Mouse (Mus musculus) embryonic facial prominence, embryonic 13.5 days (tissue): ENCODE measurements around the gene Camsap2. TPM values are rescaled to one million over a fixed set of nuclear protein-coding genes. Genes with fewer than 3 reads are reported as not detected.

Source experiments
- ATAC-seq: fragments of 200-750 bp; cut with Nextera tagmentation; 2 replicates; pipeline ENCODE4 v1.8.0; 2017; ENCODE audit warnings: low read depth; ENCODE audit not compliant: insufficient number of reproducible peaks, insufficient read depth, low FRiP score, low TSS enrichment
- H3K27ac ChIP-seq: fragments of 300-500 bp; sonication (generic); 2 replicates; pipeline ENCODE4 v1.5.1; 2015; ENCODE audit warnings: moderate library complexity, mild to moderate bottlenecking, inconsistent platforms
- H3K27me3 ChIP-seq: fragments of 300-500 bp; sonication (generic); 2 replicates; pipeline ENCODE4 v1.6.1; 2015; ENCODE audit warnings: mild to moderate bottlenecking, inconsistent platforms
- H3K36me3 ChIP-seq: fragments of 300-500 bp; sonication (generic); 2 replicates; pipeline ENCODE4 v1.6.1; 2015; ENCODE audit warnings: mild to moderate bottlenecking, inconsistent platforms
- H3K4me1 ChIP-seq: fragments of 300-500 bp; sonication (generic); 2 replicates; pipeline ENCODE4 v1.6.1; 2015; ENCODE audit warnings: inconsistent platforms
- H3K4me2 ChIP-seq: fragments of 300-500 bp; sonication (generic); 2 replicates; pipeline ENCODE4 v1.6.1; 2015; ENCODE audit warnings: moderate library complexity, mild to moderate bottlenecking, inconsistent platforms
- H3K4me3 ChIP-seq: fragments of 300-500 bp; sonication (generic); 2 replicates; pipeline ENCODE4 v1.5.1; 2015; ENCODE audit warnings: mild to moderate bottlenecking, inconsistent platforms
- H3K9ac ChIP-seq: fragments of 300-500 bp; sonication (generic); 2 replicates; pipeline ENCODE4 v1.6.1; 2015; ENCODE audit warnings: mild to moderate bottlenecking, inconsistent platforms
- H3K9me3 ChIP-seq: fragments of 300-500 bp; sonication (generic); 2 replicates; pipeline ENCODE4 v1.6.1; 2016; ENCODE audit warnings: inconsistent platforms
- WGBS: fragments of 180-500 bp; shearing (Covaris S2); methylation state at CpG from one replicate; pipeline ENCODE4 v1.1.7; 2015; ENCODE audit warnings: mixed read lengths; 5-methylcytosine and 5-hydroxymethylcytosine counted together
- polyA plus RNA-seq: library from polyadenylated mRNA; unstranded; fragments of >200 nt; fragmentation: Nextera tagmentation; extraction: Ambion mirVana; gene quantifications from 2 replicates; pipeline ENCODE4 v1.2.1, GENCODE M21; 2015

The Camsap2 gene
- polyA plus RNA-seq, 1 experiment from 2014 or later = 12.3 TPM

GRCm38 (mm10) chr1:136255657-136256056 is 90.2 kb downstream of the Camsap2 start:
- Histone ChIP-seq H3K4me2 (no peak overlapping the region), H3K27ac (no peak overlapping the region), H3K9me3 (no peaks in the 10 kb centered on the region), H3K4me1 (peaks cover 16% of the 10 kb centered on the region), H3K27me3 (peaks cover 42% of the 10 kb centered on the region), H3K9ac (no peak overlapping the region), H3K4me3 (no peak overlapping the region), H3K36me3 (no peaks in the 10 kb centered on the region)
- no peak for ATAC-seq
- 37% methylated on average over 8 of the region's 8 CpGs for WGBS

DNA sequence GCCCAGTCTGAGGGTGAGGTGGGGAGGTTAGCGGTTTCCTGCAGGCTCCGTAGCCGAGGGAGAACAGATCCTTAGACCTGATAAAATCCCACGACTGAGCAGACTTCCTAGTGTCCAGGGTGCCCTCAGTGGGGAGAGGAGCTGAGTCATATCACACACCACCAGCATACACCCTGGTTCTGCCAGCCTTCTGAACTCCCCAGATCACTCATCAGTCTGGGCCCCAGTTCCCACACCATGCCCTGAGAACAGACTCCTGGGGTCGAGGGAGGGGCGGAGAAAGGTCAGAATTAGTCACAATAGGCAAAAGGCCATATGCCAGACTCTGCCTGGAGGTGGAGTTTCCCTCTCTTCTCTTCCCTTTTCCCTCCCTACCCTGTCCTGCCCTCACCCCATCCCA is 90.7 kb downstream of the Camsap2 start:
- ATAC-seq = no peak
- Histone ChIP-seq H3K9ac (no peak overlapping the region), H3K4me2 (no peak overlapping the region), H3K36me3 (no peaks in the 10 kb centered on the region), H3K27ac (no peak overlapping the region), H3K4me1 (peaks cover 14% of the 10 kb centered on the region), H3K9me3 (no peaks in the 10 kb centered on the region), H3K4me3 (no peak overlapping the region), H3K27me3 (peaks cover 37% of the 10 kb centered on the region)
- 29% methylated on average over 6 of the region's 6 CpGs for WGBS

- Histone ChIP-seq H3K4me3 (no peak overlapping the region), H3K9ac (no peak overlapping the region), H3K4me2 (no peak overlapping the region), H3K36me3 (no peaks in the 10 kb centered on the region), H3K9me3 (no peaks in the 10 kb centered on the region), H3K27me3 (peaks cover 31% of the 10 kb centered on the region), H3K4me1 (peaks cover 8% of the 10 kb centered on the region; the same call in 1 of the 2 replicates), H3K27ac (no peak overlapping the region)
- WGBS = 80% methylated on average over 10 of the region's 10 CpGs
- no peak for ATAC-seq
Observed at GRCm38 (mm10) chr1:136254503-136255065, 91.3 kb downstream of the Camsap2 start.

GRCm38 (mm10) chr1:136253472-136253871 is 92.4 kb downstream of the Camsap2 start:
- peaks cover 20% of the 10 kb centered on the region for H3K27me3 ChIP-seq
- no peaks in the 10 kb centered on the region for H3K36me3 ChIP-seq
- H3K4me3 ChIP-seq = no peak overlapping the region
- no peak overlapping the region for H3K4me2 ChIP-seq
- 0 out of 2 replicates have a peak, but pooled peaks cover 6% of the 10 kb centered on the region for H3K4me1 ChIP-seq
- H3K9ac ChIP-seq = no peak overlapping the region
- WGBS = 34% methylated on average over 2 of the region's 2 CpGs
- H3K27ac ChIP-seq = no peak overlapping the region
- ATAC-seq = no peak
- no peaks in the 10 kb centered on the region for H3K9me3 ChIP-seq

GRCm38 (mm10) chr1:136249662-136250061 is 96.2 kb downstream of the Camsap2 start:
- 0 out of 2 replicates have a peak, but pooled peaks cover 3% of the 10 kb centered on the region for H3K4me1 ChIP-seq
- no peak overlapping the region for H3K4me3 ChIP-seq
- no peak overlapping the region for H3K9ac ChIP-seq
- no peaks in the 10 kb centered on the region for H3K27me3 ChIP-seq
- no peak overlapping the region for H3K27ac ChIP-seq
- ATAC-seq = no peak
- H3K4me2 ChIP-seq = no peak overlapping the region
- H3K9me3 ChIP-seq = no peaks in the 10 kb centered on the region
- no peaks in the 10 kb centered on the region for H3K36me3 ChIP-seq
- WGBS = 58% methylated on average over 5 of the region's 5 CpGs

GRCm38 (mm10) chr1:136247393-136247792 is 98.5 kb downstream of the Camsap2 start:
- H3K36me3 ChIP-seq = no peaks in the 10 kb centered on the region
- no peak overlapping the region for H3K9ac ChIP-seq
- no peak for ATAC-seq
- H3K27me3 ChIP-seq = no peaks in the 10 kb centered on the region
- no peaks in the 10 kb centered on the region for H3K4me1 ChIP-seq
- no peaks in the 10 kb centered on the region for H3K9me3 ChIP-seq
- WGBS = 84% methylated on average over 5 of the region's 5 CpGs
- H3K27ac ChIP-seq = no peak overlapping the region
- H3K4me3 ChIP-seq = no peak overlapping the region
- no peak overlapping the region for H3K4me2 ChIP-seq

DNA sequence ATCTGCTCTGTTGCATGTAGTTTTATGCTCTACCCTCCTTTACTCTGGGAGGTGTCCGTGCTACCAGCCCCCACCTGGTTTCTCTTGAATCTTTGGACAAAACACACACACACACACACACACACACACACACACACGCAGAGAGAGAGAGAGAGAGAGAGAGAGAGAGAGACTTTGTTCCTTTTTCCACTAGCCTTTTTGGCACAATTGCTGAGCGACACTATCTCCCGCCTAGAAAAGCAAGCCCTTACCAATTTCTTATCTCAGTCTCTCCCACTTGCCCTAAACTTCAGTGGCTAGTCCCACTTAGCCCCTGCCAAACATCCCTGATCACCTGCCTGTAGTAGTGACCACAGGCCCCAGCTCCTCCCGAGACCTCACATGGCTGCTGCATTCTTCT is 101.4 kb downstream of the Camsap2 start:
- no peak for ATAC-seq
- Histone ChIP-seq H3K9me3 (no peaks in the 10 kb centered on the region), H3K4me1 (no peaks in the 10 kb centered on the region), H3K4me2 (no peak overlapping the region), H3K4me3 (no peak overlapping the region), H3K36me3 (no peaks in the 10 kb centered on the region), H3K27ac (no peak overlapping the region), H3K27me3 (no peaks in the 10 kb centered on the region), H3K9ac (no peak overlapping the region)
- 77% methylated on average over 5 of the region's 5 CpGs for WGBS

DNA sequence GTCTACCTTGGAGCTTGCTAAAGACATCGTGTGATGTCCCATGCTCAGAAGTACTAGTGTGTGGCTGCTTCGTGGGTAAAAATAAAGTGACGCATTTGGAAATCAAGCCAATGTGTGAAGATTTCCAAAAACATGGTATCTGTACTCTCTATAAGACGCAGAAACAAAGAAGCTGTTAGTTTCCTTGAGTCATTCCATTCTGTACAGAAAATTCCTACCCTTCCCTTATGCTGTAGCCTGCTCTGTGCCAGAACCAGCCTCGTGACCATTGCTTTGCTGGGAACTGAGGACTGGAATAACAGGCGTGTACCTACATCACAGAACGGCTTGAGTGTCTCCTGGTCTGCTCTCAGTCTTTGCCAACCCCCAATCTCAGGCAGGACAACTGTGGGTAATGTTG is 104.1 kb downstream of the Camsap2 start:
- Histone ChIP-seq H3K9ac (no peak overlapping the region), H3K36me3 (no peaks in the 10 kb centered on the region), H3K4me3 (no peak overlapping the region), H3K9me3 (no peaks in the 10 kb centered on the region), H3K27ac (no peak overlapping the region), H3K4me1 (no peaks in the 10 kb centered on the region), H3K27me3 (no peaks in the 10 kb centered on the region), H3K4me2 (no peak overlapping the region)
- no peak for ATAC-seq
- WGBS = 84% methylated on average over 7 of the region's 7 CpGs

DNA sequence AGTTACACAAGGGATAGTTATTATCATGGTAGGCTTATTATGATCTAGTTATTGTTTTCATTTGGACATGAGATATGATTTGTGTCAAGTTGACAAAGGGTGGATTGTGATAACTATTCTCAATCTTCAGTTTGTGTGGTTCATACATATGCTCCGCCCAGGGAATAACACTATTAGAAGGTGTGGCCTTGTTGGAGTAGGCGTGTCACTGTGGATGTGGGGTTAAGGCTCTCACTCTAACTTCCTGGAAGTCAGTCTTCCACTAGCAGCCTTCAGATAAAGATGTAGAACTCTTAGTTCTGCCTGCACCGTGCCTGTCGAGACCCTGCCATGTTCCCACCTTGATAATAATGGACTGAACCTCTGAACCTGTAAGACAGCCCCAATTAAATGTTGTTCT is 107.4 kb downstream of the Camsap2 start:
- Histone ChIP-seq H3K4me3 (no peak overlapping the region), H3K9me3 (no peaks in the 10 kb centered on the region), H3K36me3 (no peaks in the 10 kb centered on the region), H3K4me1 (0 out of 2 replicates have a peak, but pooled peaks cover 4% of the 10 kb centered on the region), H3K4me2 (no peak overlapping the region), H3K27ac (no peak overlapping the region), H3K27me3 (no peaks in the 10 kb centered on the region), H3K9ac (no peak overlapping the region)
- whole genome bisulfite sequencing = 88% methylated on average over 4 of the region's 4 CpGs
- no peak for ATAC-seq

- WGBS = 2% methylated on average over 9 of the region's 9 CpGs
- ATAC-seq = no peak
- H3K9me3 ChIP-seq = no peaks in the 10 kb centered on the region
- H3K4me3 ChIP-seq = peak overlapping the region; percentile 64
- H3K9ac ChIP-seq = peak overlapping the region; percentile 77
- peak overlapping the region; percentile 75 for H3K4me2 ChIP-seq
- peaks cover 41% of the 10 kb centered on the region for H3K4me1 ChIP-seq
- no peaks in the 10 kb centered on the region for H3K36me3 ChIP-seq
- no peaks in the 10 kb centered on the region for H3K27me3 ChIP-seq
- peak overlapping the region; percentile 78 for H3K27ac ChIP-seq
Observed at GRCm38 (mm10) chr1:136234595-136235092, 111.3 kb downstream of the Camsap2 start.

GRCm38 (mm10) chr1:136233892-136234594 is 111.9 kb downstream of the Camsap2 start, which contains the start of gene Inava:
Gene Inava (minus strand): TSS chr1:136234264.
- Histone ChIP-seq H3K27me3 (no peaks in the 10 kb centered on the region), H3K4me2 (peak within 1 kb of the TSS; percentile 75), H3K4me1 (peaks cover 47% of the 10 kb centered on the region), H3K4me3 (peak within 1 kb of the TSS; percentile 64), H3K9ac (peak within 1 kb of the TSS; percentile 77), H3K36me3 (no peaks in the 10 kb centered on the region), H3K9me3 (no peaks in the 10 kb centered on the region), H3K27ac (peak within 1 kb of the TSS; percentile 78)
- peak; percentile 76 for ATAC-seq
- under 1% methylated on average over 50 of the region's 51 CpGs for WGBS
